ENCODE assay signal across 8 mouse cellular contexts in genomic region chr19:30548411-30549043, GRCm38 (mm10). TPM values are rescaled to one million over a fixed set of nuclear protein-coding genes. Genes with fewer than 3 reads are reported as not detected.
DNase-seq lines count a peak whose midpoint lies in the region; ATAC-seq and TF ChIP-seq lines count a peak whose summit lies in the region.
"Had no signal": no experiment of that assay in that cellular context is flagged by ENCODE, and none has a peak within 500 bp of the region (broad histone marks: within the 10 kb centered on the region; RNA-seq: fewer than 3 reads in every experiment).

No protein-coding gene starts in this region.

- intact Hi-C loops in left cerebral cortex, postnatal 4 days (cut with DNase I) = no loop called here

- under 1% methylated on average over 23 of the region's 23 CpGs for WGBS in hindbrain, embryonic 11.5 days
- 3% methylated on average over 23 of the region's 23 CpGs for WGBS in liver, postnatal 0 days (ENCODE audit: insufficient replicate concordance)

- peak; percentile 47 for ATAC-seq in hindbrain, embryonic 11.5 days (ENCODE audit: low FRiP score)
- no peak for ATAC-seq in liver, postnatal 0 days
- ATAC-seq in erythroblast, adult 5-6 weeks (replicated peaks; ENCODE audit: low FRiP score, poor library complexity, severe bottlenecking) = no peak

- H3K4me2 ChIP-seq in hindbrain, embryonic 11.5 days (replicated peaks; ENCODE audit: low read depth, low read length) = peak overlapping the region; percentile 68
- H3K4me2 ChIP-seq in liver, postnatal 0 days (ENCODE audit: low read depth, low read length) = peak overlapping the region; percentile 30; the same call in 1 of the 2 replicates

- no peaks in the 10 kb centered on the region for H3K36me3 ChIP-seq in hindbrain, embryonic 11.5 days (ENCODE audit: control insufficient read depth, insufficient read depth, low read length)
- H3K36me3 ChIP-seq in liver, postnatal 0 days (replicated peaks; ENCODE audit: insufficient read depth, low read length) = no peaks in the 10 kb centered on the region

- H3K27me3 ChIP-seq in hindbrain, embryonic 11.5 days (ENCODE audit: control insufficient read depth, insufficient read depth, low read length) = peaks cover 37% of the 10 kb centered on the region
- peaks cover 36% of the 10 kb centered on the region for H3K27me3 ChIP-seq in liver, postnatal 0 days (ENCODE audit: insufficient read depth, low read length)

- no peak for TF ChIP-seq CTCF in liver, postnatal 0 days (IDR thresholded peaks at IDR 0.05; ENCODE audit: low read depth)

- no peak for TF ChIP-seq EP300 in liver, postnatal 0 days (IDR thresholded peaks at IDR 0.05; ENCODE audit: low read depth)

- no peaks in the 10 kb centered on the region for H3K9me3 ChIP-seq in hindbrain, embryonic 11.5 days (ENCODE audit: control insufficient read depth, low read length)
- H3K9me3 ChIP-seq in liver, postnatal 0 days (ENCODE audit: low read length) = no peaks in the 10 kb centered on the region

- peak overlapping the region; percentile 35 for H3K4me3 ChIP-seq in hindbrain, embryonic 11.5 days (ENCODE audit: low read depth, low read length)
- no peak overlapping the region for H3K4me3 ChIP-seq in liver, postnatal 0 days (ENCODE audit: low read depth, low read length)
- H3K4me3 ChIP-seq: myocyte had no signal

- no peak overlapping the region for H3K27ac ChIP-seq in hindbrain, embryonic 11.5 days (ENCODE audit: low read depth, low read length)
- H3K27ac ChIP-seq in liver, postnatal 0 days (ENCODE audit: low read depth) = no peak overlapping the region

- H3K9ac ChIP-seq in hindbrain, embryonic 11.5 days (ENCODE audit: low read depth, low read length) = no peak overlapping the region
- H3K9ac ChIP-seq in liver, postnatal 0 days (replicated peaks) = no peak overlapping the region

- peaks cover 4% of the 10 kb centered on the region for H3K4me1 ChIP-seq in hindbrain, embryonic 11.5 days (replicated peaks; ENCODE audit: control insufficient read depth, insufficient read depth, low read length)
- no peaks in the 10 kb centered on the region for H3K4me1 ChIP-seq in liver, postnatal 0 days (ENCODE audit: insufficient read depth)

- DNase-seq in thymus, postnatal 4 days = peak; percentile 23
- no peak for DNase-seq in thymus, postnatal 10 days (ENCODE audit: low spot score in 2 of 2)
- peak; percentile 61 for DNase-seq in hindbrain, embryonic 11.5 days (ENCODE audit: low spot score)
- DNase-seq in liver, postnatal 0 days = no peak
- DNase-seq in left cerebral cortex, postnatal 4 days = no peak
- DNase-seq in adrenal gland, adult 8-10 months = no peak

RNA-seq across cellular contexts. Expression of gene Dkk1, which starts 0.9 kb away (rescaled TPM):
- 3.6 and 3.9 TPM in 2 replicates for polyA plus RNA-seq in hindbrain, embryonic 11.5 days (2014; fragmentation: Nextera tagmentation; extraction: Ambion mirVana)
- polyA plus RNA-seq in liver, postnatal 0 days (2015; fragmentation: Nextera tagmentation; extraction: Ambion mirVana) = not detected in 2 replicates
- total RNA-seq in erythroblast, adult 5-6 weeks (2015; ENCODE audit: low replicate concordance) = not detected in 2 replicates
- total RNA-seq in erythroblast, adult 5-6 weeks (2017; ENCODE audit: low replicate concordance) = not detected in 2 replicates
- not detected for total RNA-seq in left cerebral cortex, postnatal 4 days (2021)
- total RNA-seq in adrenal gland, adult 8-10 months (2022) = not detected
- polyA plus RNA-seq: myocyte had no signal

Comparison
In these comparisons a context has a peak if more than half of its experiments do, and no peak if none do; other contexts are left out.
1. DNase-seq: peak in thymus, postnatal 4 days (single experiment) and hindbrain, embryonic 11.5 days (single experiment); none in thymus, postnatal 10 days (0 of 2), liver, postnatal 0 days (single experiment), left cerebral cortex, postnatal 4 days (single experiment) and adrenal gland, adult 8-10 months (single experiment).